Mouse (Mus musculus): ENCODE measurements around the gene Map3k15.

Gene Map3k15

DNA sequence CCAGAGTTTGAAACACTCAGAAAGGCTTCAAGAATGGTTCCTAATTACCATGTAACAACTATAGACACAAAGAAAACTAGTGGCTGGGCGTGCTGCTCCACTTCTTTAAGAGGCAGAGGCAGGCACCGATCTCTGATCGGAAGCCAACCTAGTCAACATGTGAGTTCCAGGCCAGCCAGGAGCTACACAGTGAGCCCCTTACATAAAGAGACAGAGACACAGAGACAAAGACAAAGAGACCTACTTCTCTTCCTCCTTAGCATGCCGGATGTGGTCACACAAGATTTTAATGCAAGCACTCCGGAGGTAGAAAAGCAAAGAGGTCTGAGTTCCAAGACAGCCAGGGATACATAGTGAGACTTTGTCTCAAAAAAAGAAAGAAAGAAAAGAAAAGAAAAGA lies 147.9 kb downstream of the Map3k15 start:
- no peak for DNase-seq

DNA sequence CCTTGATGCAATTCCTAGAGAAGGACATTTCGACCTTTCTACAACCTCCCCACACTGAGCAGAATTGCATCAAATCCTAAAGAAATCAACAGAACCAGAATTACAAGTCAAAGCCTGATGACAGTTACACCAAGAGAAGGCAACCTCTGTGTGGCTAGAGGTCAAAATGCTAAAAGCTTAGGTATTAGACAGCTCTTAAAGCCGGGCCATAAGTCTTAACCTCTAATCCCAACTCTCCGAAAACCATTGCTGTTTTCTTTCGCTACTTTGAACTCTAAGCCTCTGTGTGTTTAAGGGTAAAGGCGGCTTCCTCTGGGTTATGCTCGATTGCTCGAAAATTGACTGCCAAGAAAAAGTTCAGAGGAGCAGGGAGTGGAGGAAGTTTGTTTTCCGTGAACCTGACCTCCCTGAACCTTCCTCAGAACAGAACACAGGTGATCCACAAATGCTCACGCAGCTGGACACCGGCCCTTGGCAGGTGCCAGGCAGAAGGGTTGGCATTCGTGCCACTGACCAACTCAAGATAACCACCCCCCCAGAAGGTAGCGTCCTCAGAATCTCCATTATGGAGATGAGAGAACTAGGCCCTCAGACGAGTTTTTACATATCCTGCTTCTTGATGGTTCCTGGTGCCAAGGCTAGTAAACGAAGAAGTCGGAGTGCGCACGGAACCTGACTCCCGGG lies 149.1 kb downstream of the Map3k15 start:
- no peak for DNase-seq

DNA sequence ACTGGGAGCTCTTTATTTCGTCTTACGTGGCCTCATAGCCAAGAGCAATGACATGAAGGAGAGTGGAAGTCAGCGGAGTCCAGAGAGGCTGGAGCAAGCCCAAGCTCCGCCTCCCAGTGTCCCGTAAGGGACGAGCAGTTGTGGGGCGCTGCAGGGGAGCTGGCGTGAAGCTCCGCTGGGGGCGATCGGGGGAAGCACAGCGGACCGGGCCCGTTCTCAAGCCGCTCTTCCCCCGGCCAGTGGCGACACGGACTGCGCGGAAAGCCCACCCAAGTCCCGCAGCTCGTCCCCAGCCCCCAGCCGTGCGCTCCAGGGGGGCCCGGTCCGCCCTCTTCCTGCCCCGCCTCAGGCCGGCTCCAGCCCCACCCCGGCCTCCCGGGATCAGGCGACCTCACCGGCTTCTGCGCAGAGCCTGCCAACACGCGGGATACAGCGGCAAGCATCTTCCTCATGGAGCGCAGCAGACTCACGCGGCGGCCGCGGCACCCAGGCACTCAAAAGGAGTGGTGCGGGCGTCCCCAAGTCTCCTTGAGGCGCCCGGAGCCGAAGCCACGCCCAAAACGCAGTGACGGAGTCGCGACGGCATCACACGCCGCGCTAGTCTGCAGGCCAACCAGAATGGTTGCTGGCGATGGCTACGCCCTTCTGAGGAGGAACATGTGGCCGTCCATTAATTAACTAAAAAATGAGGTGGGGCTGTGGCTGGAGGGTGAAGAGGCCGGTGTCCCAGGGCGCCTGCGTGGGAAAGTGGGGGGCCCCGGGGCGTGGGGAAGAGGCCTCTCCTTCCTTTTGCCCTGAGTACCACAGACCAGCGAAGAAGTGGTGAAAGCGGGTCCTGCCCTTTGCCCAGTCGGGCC lies 149.9 kb downstream of the Map3k15 start, which contains the start of gene Pdha1:
Gene Pdha1, minus strand, starts transcription at position 553 of the 857 bp plus-strand sequence.
- DNase-seq: peak; percentile 90

DNA sequence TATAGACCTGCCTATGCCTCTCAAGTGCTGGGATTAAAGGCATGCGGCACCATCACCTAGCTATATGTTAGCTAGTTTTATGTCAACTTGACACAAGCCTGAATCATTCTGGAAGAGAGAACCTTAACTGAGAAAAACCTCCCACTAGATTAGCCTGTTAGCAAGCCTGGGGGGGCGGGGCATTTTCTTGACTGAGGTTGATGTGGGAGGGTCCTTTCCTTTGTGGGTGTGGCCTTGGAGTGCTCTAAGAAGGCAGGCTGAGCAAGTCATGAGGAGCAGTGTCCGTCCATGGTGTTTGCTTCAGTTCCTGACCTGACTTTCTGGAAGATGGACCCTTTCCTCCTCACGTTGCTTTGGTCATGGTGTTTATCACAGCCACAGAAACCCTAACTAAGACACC lies 158.6 kb downstream of the Map3k15 start:
- DNase-seq: no peak

DNA sequence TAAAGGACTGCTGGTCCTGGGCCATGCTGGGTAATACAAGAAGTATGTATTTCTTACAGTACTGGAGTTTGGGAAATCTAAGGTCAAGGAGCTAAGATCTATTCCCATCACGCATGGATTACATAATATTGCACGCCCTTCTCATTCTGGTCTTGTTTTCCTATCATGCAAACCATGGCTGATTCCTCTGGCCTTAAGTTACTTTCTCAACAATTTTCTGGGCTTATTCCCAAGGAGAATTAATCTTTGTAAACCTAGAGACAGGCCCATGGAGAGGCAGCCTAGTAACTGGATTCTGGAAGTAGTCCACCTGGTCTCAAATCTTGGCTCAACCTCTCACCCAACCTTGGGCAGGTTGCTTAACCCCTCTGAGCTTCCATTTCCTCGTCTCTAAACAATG lies 159.2 kb downstream of the Map3k15 start:
- DNase-seq: no peak

DNA sequence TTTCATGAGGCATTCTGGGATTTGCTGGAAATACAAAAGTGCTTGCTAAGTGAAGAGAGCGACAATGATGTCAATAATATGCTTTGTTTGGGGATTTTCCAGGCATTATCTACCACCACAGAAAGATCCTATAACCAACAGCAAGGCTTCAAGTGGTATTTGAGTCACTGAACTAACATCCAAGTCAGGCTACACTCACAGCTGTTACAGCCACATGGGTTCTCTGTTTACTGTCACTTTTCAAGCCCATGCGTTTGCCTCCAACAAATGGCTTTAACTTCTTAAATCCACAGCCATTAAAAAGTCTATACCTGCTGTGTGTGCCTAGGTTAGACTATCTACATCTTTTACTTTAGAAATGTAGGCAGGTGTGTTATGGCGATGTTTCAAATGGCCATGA lies 160.6 kb downstream of the Map3k15 start:
- DNase-seq: no peak

DNA sequence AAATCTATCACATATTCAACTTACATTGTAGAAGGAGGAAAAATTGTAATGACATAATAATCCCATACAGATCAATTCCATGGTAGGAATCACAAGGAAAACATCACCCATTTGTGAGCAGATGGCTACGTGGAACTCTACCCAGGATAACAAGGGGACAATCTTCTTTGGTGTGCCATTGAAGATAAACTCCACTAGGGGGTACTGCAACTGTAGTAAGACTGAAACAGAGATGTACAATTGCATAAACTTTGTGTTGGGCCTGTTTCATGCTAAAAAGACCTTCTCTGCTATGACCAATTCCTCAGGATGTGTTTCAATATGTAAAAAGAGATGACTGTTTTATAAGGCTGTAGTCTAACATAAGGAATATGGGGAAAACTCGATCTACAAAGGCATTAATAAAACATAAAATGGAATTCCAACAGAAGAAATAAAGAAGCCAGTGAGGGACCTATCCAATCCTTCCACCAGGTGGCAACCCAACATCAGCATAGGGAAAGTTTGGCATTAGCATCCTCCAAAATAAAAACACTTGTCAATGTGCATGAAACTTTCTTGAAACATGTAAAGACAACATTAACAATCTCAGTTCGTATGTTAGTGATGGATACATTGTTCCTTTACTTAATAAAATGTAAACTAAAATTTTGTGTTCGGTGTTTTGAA lies 165.0 kb downstream of the Map3k15 start:
- peak; percentile 15 for DNase-seq

DNA sequence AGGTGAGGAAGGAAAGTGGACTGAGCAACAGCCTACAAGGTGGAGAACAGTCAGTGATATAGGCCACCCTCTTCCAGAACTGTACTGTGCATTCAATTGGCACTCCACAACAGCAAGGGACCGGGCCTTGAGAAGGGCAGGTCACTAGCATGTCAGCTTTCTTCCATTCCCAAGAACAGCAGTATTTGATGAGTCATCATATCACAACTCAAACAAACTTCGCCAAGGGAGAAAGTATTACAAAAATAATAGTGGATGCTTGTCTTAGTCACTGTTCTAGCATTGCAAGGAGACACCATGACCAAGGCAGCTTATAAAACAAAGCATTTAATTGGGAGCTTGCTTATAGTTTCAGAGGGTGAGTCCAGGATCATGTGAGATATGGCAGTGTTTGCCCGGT lies 176.0 kb downstream of the Map3k15 start:
- DNase-seq: no peak

DNA sequence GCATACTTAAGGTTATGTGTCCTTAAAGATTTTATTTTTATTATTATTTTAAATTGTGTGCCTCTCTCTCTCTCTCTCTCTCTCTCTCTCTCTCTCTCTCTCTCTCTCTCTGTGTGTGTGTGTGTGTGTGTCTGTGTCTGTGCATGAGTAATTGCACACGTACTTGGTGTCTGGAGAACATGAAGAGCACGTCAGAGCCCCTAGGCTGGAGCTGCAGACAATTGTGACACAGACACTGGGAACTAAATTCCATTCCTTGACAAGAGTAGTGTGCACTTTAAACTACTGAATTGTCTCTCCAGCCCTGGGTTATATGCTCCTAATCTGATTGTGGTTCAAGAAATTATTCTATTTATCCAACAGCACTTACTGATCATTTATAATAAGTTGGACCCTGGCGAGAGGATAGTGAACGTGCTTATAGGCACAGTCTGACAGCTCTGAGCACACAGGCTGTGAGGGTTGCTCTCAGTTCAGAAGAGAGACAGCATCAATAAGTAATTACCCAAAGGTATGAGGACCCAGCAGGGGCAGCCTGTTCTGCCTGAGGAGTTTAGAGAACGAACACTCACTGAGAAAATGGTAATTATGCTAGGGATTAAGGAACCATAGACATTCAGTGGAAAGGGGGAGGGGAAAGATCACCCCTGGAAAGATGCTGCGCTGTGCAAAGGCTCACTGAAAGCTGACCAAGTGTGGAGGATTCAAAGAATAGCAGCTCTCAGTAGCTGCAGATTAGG lies 178.2 kb downstream of the Map3k15 start:
- DNase-seq: peak; percentile 10

DNA sequence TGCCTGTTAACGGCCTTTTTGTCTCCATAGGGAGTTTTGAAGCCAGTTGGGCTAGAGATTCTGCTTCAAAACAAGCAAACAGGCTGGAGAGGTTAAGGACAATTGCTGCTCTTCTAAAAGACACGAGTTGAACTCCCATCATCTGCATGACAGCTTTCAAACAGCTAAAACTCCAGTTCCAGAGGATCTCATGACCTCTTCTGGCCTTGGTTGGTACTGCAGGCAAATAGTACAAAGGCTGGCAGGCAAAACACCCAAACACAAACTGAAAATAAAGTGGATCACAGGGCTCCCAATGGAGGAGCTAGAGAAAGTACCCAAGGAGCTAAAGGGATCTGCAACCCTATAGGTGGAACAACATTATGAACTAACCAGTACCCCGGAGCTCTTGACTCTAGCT lies 181.9 kb downstream of the Map3k15 start:
- DNase-seq: peak; percentile 75

Measured in retina, postnatal 1 day (tissue).